Mouse (Mus musculus) midbrain, embryonic 11.5 days (tissue): ENCODE data around the gene Gapdh. TPM values are rescaled to one million over a fixed set of nuclear protein-coding genes. Genes with fewer than 3 reads are reported as not detected.

Experiments
- ATAC-seq: fragments of 200-750 bp; cut with Nextera tagmentation; 2 replicates; pipeline ENCODE4 v1.8.0; 2017; ENCODE audit warnings: moderate TSS enrichment, moderate library complexity; ENCODE audit not compliant: low FRiP score
- DNase-seq: peaks from one replicate; pipeline ENCODE4 v3.0.0; 2015; ENCODE audit warnings: low spot score; ENCODE audit errors: missing footprints
- H3K27ac ChIP-seq: fragments of 300-500 bp; sonication (generic); 2 replicates; pipeline ENCODE4 v1.5.1; 2014; ENCODE audit warnings: low read depth, low read length
- H3K27me3 ChIP-seq: fragments of 300-500 bp; sonication (generic); 2 replicates; pipeline ENCODE4 v1.6.1; 2014; ENCODE audit warnings: mild to moderate bottlenecking, low read length, moderate library complexity, mixed read lengths; ENCODE audit not compliant: control insufficient read depth, insufficient read depth
- H3K36me3 ChIP-seq: fragments of 300-500 bp; sonication (generic); 2 replicates; pipeline ENCODE4 v1.6.1; 2014; ENCODE audit warnings: mild to moderate bottlenecking, low read length, moderate library complexity, mixed read lengths; ENCODE audit not compliant: control insufficient read depth, insufficient read depth
- H3K4me1 ChIP-seq: fragments of 300-500 bp; sonication (generic); 2 replicates; pipeline ENCODE4 v1.6.1; 2014; ENCODE audit warnings: low read length; ENCODE audit not compliant: control insufficient read depth, insufficient read depth
- H3K4me2 ChIP-seq: fragments of 300-500 bp; sonication (generic); 2 replicates; pipeline ENCODE4 v1.6.1; 2014; ENCODE audit warnings: mild to moderate bottlenecking, moderate library complexity
- H3K4me3 ChIP-seq: fragments of 300-500 bp; sonication (generic); 2 replicates; pipeline ENCODE4 v1.5.1; 2014; ENCODE audit warnings: low read depth, low read length
- H3K9ac ChIP-seq: fragments of 300-500 bp; sonication (generic); 2 replicates; pipeline ENCODE4 v1.6.1; 2014; ENCODE audit warnings: low read length
- H3K9me3 ChIP-seq: fragments of 300-500 bp; sonication (generic); 2 replicates; pipeline ENCODE4 v1.6.1; 2016; ENCODE audit warnings: low read length; ENCODE audit not compliant: control insufficient read depth
- WGBS: fragments of 180-500 bp; shearing (Covaris S2); extraction: QIAGEN DNeasy Blood & Tissue Kit; methylation state at CpG from one replicate; pipeline ENCODE4 v1.1.7; 2014; 5-methylcytosine and 5-hydroxymethylcytosine counted together
- polyA plus RNA-seq: library from polyadenylated mRNA; unstranded; fragments of >200 nt; fragmentation: Nextera tagmentation; extraction: Ambion mirVana; gene quantifications from 2 replicates; pipeline ENCODE4 v1.2.1, GENCODE M21; 2014

Gene Gapdh
- polyA plus RNA-seq, 1 experiment from 2014 or later, result 2,675 TPM

DNA sequence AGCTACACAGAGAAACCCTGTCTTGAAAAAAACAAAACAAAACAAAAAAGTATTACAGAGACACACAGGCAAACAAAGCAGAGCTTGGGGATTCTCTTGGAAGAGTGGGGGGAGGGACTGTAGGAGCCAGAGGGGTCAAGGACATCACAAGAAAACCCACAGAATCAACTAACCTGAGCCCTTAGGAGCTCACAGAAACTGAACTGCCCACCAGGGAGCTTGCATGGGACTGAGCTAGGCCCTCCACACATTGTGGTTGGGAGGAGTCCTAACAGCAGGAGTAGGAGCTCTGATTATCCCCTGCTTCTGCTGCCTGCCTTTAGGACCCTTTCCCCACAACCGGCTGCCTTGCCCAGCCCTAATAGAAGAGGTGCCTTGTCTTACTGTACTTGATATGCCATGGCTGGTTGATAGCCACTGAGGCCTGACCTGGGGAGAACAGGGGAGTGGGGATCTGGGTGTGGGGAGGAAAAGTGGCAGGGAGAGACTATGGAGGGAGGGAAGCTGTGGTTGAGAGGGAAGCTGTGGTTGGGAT lies 29.3 kb upstream of the Gapdh start:
- no peaks in the 10 kb centered on the region for H3K27me3 ChIP-seq
- 24% methylated on average over 1 of the region's 1 CpGs for WGBS
- no peak overlapping the region for H3K9ac ChIP-seq
- H3K4me3 ChIP-seq, result no peak overlapping the region
- H3K36me3 ChIP-seq, result no peaks in the 10 kb centered on the region
- no peaks in the 10 kb centered on the region for H3K9me3 ChIP-seq
- DNase-seq, result peak; percentile 82
- no peak overlapping the region for H3K4me2 ChIP-seq
- H3K27ac ChIP-seq, result peak overlapping the region; percentile 62
- ATAC-seq, result no peak
- H3K4me1 ChIP-seq, result peaks cover 15% of the 10 kb centered on the region

DNA sequence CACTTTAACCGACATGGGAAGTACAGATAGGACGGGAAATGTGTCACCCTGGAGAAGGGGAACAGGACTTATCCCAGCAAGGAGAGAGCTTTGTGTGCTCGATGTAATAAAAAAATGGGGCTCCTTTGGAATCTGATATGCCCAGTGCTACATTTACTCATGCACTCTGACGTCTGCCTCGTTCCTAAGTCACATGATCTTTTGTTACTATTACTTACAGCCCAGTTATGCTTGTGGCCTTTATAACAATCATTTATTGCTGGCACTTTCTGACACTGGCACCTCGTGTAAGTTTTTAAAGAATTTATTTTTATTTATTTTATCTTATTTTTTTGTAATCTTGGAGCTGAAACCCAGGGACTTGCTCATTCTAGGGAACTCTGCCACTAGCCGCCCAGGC lies 27.1 kb upstream of the Gapdh start:
- ATAC-seq (no peak), DNase-seq (no peak)
- no peak overlapping the region for H3K9ac ChIP-seq
- H3K27me3 ChIP-seq, result no peaks in the 10 kb centered on the region
- WGBS, result 88% methylated on average over 7 of the region's 7 CpGs
- peaks cover 15% of the 10 kb centered on the region for H3K4me1 ChIP-seq
- no peak overlapping the region for H3K27ac ChIP-seq
- H3K4me3 ChIP-seq, result no peak overlapping the region
- H3K4me2 ChIP-seq, result no peak overlapping the region
- peaks cover 3% of the 10 kb centered on the region; the same call in 1 of the 2 replicates for H3K36me3 ChIP-seq
- no peaks in the 10 kb centered on the region for H3K9me3 ChIP-seq

- ATAC-seq, result no peak
These were observed 26.6 kb upstream of the Gapdh start for GRCm38 (mm10) chr6:125192841-125193240.

DNA sequence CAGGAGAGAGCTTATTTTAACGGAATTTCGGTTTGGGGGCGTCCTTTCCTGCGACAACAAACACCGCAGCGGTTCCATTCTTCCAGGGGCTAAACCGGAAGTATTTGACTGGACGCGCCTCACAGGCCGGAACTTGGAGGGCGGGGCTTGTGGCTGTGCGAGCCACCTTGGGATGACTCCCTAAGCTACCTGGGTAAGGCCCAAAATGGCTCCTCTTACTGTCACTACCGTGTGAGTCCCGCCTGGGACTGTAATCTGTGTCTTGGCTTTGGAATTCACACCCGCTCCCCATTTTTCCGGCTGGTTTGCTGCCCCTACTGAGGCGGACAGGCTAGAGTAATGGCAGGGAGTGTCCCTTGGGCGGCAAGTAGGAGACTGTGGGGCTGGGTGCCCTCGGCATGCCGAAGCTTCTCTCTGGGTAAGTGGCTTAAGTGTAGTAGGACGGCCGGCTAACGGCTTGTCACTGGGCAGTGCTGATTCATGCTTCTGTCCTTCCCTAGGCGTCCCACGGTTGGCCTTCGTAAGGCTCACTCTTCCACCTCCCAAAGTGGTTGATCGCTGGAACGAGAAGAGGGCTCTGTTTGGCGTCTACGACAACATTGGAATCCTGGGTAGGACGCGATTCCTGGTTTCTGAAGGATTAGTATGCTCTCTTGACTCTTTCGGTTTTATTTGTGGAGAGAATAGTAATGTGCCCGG lies 25.9 kb upstream of the Gapdh start:
- peaks cover 15% of the 10 kb centered on the region for H3K4me1 ChIP-seq
- peak overlapping the region; percentile 83 for H3K4me2 ChIP-seq
- ATAC-seq, result peak; percentile 92
- peak; percentile 99 for DNase-seq
- H3K27ac ChIP-seq, result peak overlapping the region; percentile 98
- peak overlapping the region; percentile 78 for H3K9ac ChIP-seq
- H3K9me3 ChIP-seq, result no peaks in the 10 kb centered on the region
- no peaks in the 10 kb centered on the region for H3K27me3 ChIP-seq
- H3K4me3 ChIP-seq, result peak overlapping the region; percentile 72
- WGBS, result under 1% methylated on average over 34 of the region's 34 CpGs
- H3K36me3 ChIP-seq, result peaks cover 13% of the 10 kb centered on the region

More at GRCm38 (mm10) chr6:125192841-125193240, 26.6 kb upstream of the Gapdh start:
- H3K9me3 ChIP-seq, result no peaks in the 10 kb centered on the region
- H3K27me3 ChIP-seq, result no peaks in the 10 kb centered on the region
- H3K36me3 ChIP-seq, result peaks cover 7% of the 10 kb centered on the region
- DNase-seq, result no peak
- 44% methylated on average over 5 of the region's 5 CpGs for WGBS
- H3K27ac ChIP-seq, result no peak overlapping the region
- peaks cover 15% of the 10 kb centered on the region for H3K4me1 ChIP-seq
- peak overlapping the region; percentile 72 for H3K4me3 ChIP-seq
- H3K4me2 ChIP-seq, result peak overlapping the region; percentile 83
- peak overlapping the region; percentile 78 for H3K9ac ChIP-seq

DNA sequence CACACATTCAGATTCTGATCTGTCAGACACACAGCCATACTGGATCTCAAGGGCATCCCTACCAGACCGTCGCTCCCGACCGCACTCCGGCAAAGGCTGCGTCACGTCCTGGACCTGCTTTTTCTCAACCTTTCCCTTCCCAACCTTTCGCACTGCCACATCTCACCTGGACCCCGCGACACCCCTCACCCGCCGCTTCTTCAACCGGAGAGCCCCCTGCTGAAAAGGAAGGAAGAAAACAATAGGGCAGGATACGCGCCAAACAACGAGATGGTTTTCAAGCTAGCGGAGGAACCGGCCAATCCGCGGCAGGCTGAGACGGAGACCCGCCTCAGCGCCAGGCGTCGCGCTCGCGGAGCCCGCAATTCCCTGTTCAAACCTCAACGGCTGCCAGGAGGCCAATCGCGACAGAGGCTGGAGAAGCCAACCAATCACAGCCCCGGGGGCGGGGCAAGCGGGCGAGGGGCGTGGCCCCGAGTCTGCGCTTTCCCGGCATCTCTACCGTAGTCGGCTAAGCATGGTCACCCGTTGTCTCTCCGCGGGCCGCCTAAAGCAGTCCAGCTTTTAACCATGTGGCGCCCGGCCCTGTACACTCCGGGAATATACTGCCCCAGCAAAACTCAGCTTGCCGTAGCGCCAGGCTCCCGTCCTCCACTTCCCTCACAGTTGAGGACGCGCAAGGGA lies 25.2 kb upstream of the Gapdh start, which contains the start of the genes Ncapd2 and Mrpl51:
TSS of gene Ncapd2 (minus strand) at position 370 of the 684 bp plus-strand sequence.
TSS of gene Mrpl51 (plus strand) at position 470 of the 684 bp plus-strand sequence.
- peak within 1 kb of the TSS; percentile 98 for H3K27ac ChIP-seq
- H3K9ac ChIP-seq, result peak within 1 kb of the TSS; percentile 78
- H3K4me2 ChIP-seq, result peak within 1 kb of the TSS; percentile 83
- H3K27me3 ChIP-seq, result no peaks in the 10 kb centered on the region
- peaks cover 16% of the 10 kb centered on the region for H3K36me3 ChIP-seq
- ATAC-seq (peak; percentile 98), DNase-seq (peak; percentile 100)
- WGBS, result 0% methylated on average over 54 of the region's 54 CpGs
- no peaks in the 10 kb centered on the region for H3K9me3 ChIP-seq
- H3K4me3 ChIP-seq, result peak within 1 kb of the TSS; percentile 72
- H3K4me1 ChIP-seq, result peaks cover 14% of the 10 kb centered on the region

DNA sequence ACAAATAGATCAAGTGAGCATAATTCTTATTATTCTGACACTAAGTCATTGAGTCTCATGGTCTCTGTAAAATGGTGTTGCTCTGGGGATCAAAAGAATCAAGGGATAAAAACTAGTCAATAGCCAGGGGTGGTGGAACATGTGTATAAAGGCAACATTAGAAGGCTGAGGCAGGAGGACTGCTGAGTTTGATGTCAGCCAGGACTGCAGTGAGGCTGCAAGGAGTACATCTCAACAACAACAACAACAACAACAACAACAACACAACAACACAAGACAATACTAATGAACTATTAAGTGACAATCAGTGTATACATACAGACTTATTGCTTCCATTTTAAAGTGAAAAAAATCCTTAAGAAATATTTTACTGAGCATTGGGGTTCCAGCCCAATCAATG lies 24.5 kb upstream of the Gapdh start:
- Histone ChIP-seq H3K27me3 (no peaks in the 10 kb centered on the region), H3K27ac (peak overlapping the region; percentile 83), H3K9ac (peak overlapping the region; percentile 78), H3K4me1 (peaks cover 10% of the 10 kb centered on the region), H3K4me2 (peak overlapping the region; percentile 72), H3K36me3 (peaks cover 16% of the 10 kb centered on the region), H3K9me3 (no peaks in the 10 kb centered on the region), H3K4me3 (peak overlapping the region; percentile 72)
- ATAC-seq (no peak), DNase-seq (peak; percentile 87)

GRCm38 (mm10) chr6:125186203-125186602 lies 19.9 kb upstream of the Gapdh start:
- ATAC-seq, result no peak
- H3K36me3 ChIP-seq, result peaks cover 37% of the 10 kb centered on the region
- H3K4me1 ChIP-seq, result no peaks in the 10 kb centered on the region
- no peaks in the 10 kb centered on the region for H3K9me3 ChIP-seq
- WGBS, result 92% methylated on average over 10 of the region's 10 CpGs
- H3K4me3 ChIP-seq, result no peak overlapping the region
- H3K9ac ChIP-seq, result no peak overlapping the region
- no peaks in the 10 kb centered on the region for H3K27me3 ChIP-seq
- no peak overlapping the region for H3K4me2 ChIP-seq
- DNase-seq, result peak; percentile 75
- H3K27ac ChIP-seq, result no peak overlapping the region

- Histone ChIP-seq H3K27ac (no peak overlapping the region), H3K36me3 (peaks cover 56% of the 10 kb centered on the region), H3K9ac (no peak overlapping the region), H3K27me3 (no peaks in the 10 kb centered on the region), H3K4me2 (no peak overlapping the region), H3K9me3 (no peaks in the 10 kb centered on the region), H3K4me3 (no peak overlapping the region), H3K4me1 (no peaks in the 10 kb centered on the region)
- no peak for DNase-seq
- WGBS, result 85% methylated on average over 5 of the region's 5 CpGs
- no peak for ATAC-seq
These were observed 15.9 kb upstream of the Gapdh start for GRCm38 (mm10) chr6:125182133-125182532.

GRCm38 (mm10) chr6:125179601-125180000 lies 13.3 kb upstream of the Gapdh start:
- Histone ChIP-seq H3K4me2 (no peak overlapping the region), H3K27me3 (no peaks in the 10 kb centered on the region), H3K9me3 (no peaks in the 10 kb centered on the region), H3K36me3 (peaks cover 65% of the 10 kb centered on the region), H3K27ac (no peak overlapping the region), H3K4me3 (no peak overlapping the region), H3K4me1 (no peaks in the 10 kb centered on the region), H3K9ac (no peak overlapping the region)
- 92% methylated on average over 7 of the region's 7 CpGs for WGBS
- ATAC-seq, result no peak
- no peak for DNase-seq
